Mouse (Mus musculus) stomach, postnatal 0 days (tissue): ENCODE data around the gene Sox11.

Source experiments
- CTCF ChIP-seq: IDR thresholded peaks from 2 replicates; pipeline ENCODE4 v1.5.1; 2016; ENCODE audit warnings: antibody characterized with exemption, low read depth, mild to moderate bottlenecking, moderate library complexity
- EP300 ChIP-seq: optimal IDR thresholded peaks from 2 replicates; pipeline ENCODE3; 2016; ENCODE audit warnings: antibody characterized with exemption

DNA sequence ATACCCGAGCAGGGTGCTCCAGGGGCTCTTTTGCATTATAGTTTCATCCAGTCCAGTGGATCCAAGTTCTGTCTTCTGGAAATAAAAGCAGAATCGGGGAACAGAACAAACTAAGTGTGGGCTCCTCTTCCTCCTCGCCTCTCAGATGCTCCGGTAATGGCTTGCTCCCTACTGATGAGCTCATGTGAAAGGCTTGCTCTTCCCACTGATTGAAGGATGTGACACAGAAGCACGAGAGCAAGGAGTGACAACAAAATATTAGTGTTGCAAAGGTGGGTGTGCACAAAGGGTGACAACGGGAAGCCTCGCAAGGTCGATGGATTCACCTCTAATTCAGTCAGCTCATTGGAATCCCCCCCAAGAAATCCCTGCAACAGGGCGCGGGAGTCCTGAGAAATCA lies 48.6 kb downstream of the Sox11 start:
- TF ChIP-seq CTCF: no peak
- TF ChIP-seq EP300: no peak
